Mouse (Mus musculus) stomach, postnatal 0 days (tissue): ENCODE measurements around the gene Plekha5. TPM values are rescaled to one million over a fixed set of nuclear protein-coding genes. Genes with fewer than 3 reads are reported as not detected.
A peak's percentile ranks its signal among the peaks of the same experiment; 100 is the strongest.

Source experiments
- ATAC-seq: fragments of 200-750 bp; cut with Nextera tagmentation; 2 replicates; pipeline ENCODE4 v1.8.0; 2017; ENCODE audit not compliant: low FRiP score, low TSS enrichment
- DNase-seq: peaks from one replicate; pipeline ENCODE4 v3.0.0-alpha.2; 2016; ENCODE audit warnings: low spot score
- H3K27ac ChIP-seq: fragments of 300-500 bp; sonication (generic); replicated peaks from 2 replicates; pipeline ENCODE4 v1.5.1; 2014; ENCODE audit warnings: mild to moderate bottlenecking, control low read depth
- H3K27me3 ChIP-seq: fragments of 300-500 bp; sonication (generic); 2 replicates; pipeline ENCODE4 v1.6.1; 2014; ENCODE audit warnings: low read length; ENCODE audit not compliant: control insufficient read depth, insufficient read depth
- H3K36me3 ChIP-seq: fragments of 300-500 bp; sonication (generic); 2 replicates; pipeline ENCODE4 v1.6.1; 2014; ENCODE audit warnings: low read length, mixed read lengths; ENCODE audit not compliant: control insufficient read depth, insufficient read depth
- H3K4me1 ChIP-seq: fragments of 300-500 bp; sonication (generic); replicated peaks from 2 replicates; pipeline ENCODE4 v1.6.1; 2014; ENCODE audit warnings: antibody characterized with exemption; ENCODE audit not compliant: control insufficient read depth, insufficient read depth
- H3K4me2 ChIP-seq: fragments of 300-500 bp; sonication (generic); replicated peaks from 2 replicates; pipeline ENCODE4 v1.6.1; 2014; ENCODE audit warnings: low read depth, mild to moderate bottlenecking, control low read depth, moderate library complexity
- H3K4me3 ChIP-seq: fragments of 300-500 bp; sonication (generic); 2 replicates; pipeline ENCODE4 v1.5.1; 2014; ENCODE audit warnings: low read depth, low read length, control low read depth
- H3K9ac ChIP-seq: fragments of 300-500 bp; sonication (generic); 2 replicates; pipeline ENCODE4 v1.6.1; 2014; ENCODE audit warnings: mild to moderate bottlenecking, low read length, control low read depth, mixed read lengths
- H3K9me3 ChIP-seq: fragments of 300-500 bp; sonication (generic); 2 replicates; pipeline ENCODE4 v1.6.1; 2016; ENCODE audit warnings: low read length; ENCODE audit not compliant: control insufficient read depth
- CTCF ChIP-seq: IDR thresholded peaks from 2 replicates; pipeline ENCODE4 v1.5.1; 2016; ENCODE audit warnings: antibody characterized with exemption, low read depth, mild to moderate bottlenecking, moderate library complexity
- EP300 ChIP-seq: optimal IDR thresholded peaks from 2 replicates; pipeline ENCODE3; 2016; ENCODE audit warnings: antibody characterized with exemption
- WGBS: fragments of 180-500 bp; shearing (Covaris S2); extraction: QIAGEN DNeasy Blood & Tissue Kit; methylation state at CpG from one replicate; pipeline ENCODE4 v1.1.7; 2014; 5-methylcytosine and 5-hydroxymethylcytosine counted together
- polyA plus RNA-seq: library from polyadenylated mRNA; unstranded; fragments of >200 nt; fragmentation: Nextera tagmentation; extraction: Ambion mirVana; gene quantifications from 2 replicates; pipeline ENCODE4 v1.2.1, GENCODE M21; 2015

The Plekha5 gene
- polyA plus RNA-seq, 1 experiment from 2014 or later = 23.1 TPM

DNA sequence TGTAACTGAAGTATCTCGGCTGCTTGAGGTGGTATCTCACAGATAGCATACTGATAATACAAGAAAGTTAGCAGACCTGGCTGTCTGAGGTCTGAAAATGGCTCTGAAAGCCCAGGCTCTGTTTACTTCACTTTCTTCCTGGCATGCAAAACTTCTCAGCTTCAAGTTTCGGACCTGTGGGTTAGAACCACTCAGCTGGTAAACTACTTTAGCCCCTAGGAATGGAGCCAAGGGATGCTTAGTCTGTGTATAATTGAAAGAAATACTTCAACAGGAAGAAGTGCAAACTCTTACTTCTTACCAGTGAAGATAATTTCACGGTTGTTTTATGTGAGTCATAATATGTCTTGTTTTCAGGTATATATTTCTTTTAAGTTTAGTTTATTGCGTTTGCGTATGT lies 47.9 kb downstream of the Plekha5 start:
- Histone ChIP-seq H3K27ac (no peak overlapping the region), H3K4me2 (no peak overlapping the region), H3K9ac (no peak overlapping the region), H3K9me3 (no peaks in the 10 kb centered on the region), H3K4me3 (no peak overlapping the region), H3K27me3 (no peaks in the 10 kb centered on the region), H3K36me3 (no peaks in the 10 kb centered on the region), H3K4me1 (no peaks in the 10 kb centered on the region)
- DNase-seq (no peak), ATAC-seq (no peak)
- no peak for TF ChIP-seq CTCF
- TF ChIP-seq EP300 = no peak
- WGBS = 59% methylated on average over 5 of the region's 5 CpGs

DNA sequence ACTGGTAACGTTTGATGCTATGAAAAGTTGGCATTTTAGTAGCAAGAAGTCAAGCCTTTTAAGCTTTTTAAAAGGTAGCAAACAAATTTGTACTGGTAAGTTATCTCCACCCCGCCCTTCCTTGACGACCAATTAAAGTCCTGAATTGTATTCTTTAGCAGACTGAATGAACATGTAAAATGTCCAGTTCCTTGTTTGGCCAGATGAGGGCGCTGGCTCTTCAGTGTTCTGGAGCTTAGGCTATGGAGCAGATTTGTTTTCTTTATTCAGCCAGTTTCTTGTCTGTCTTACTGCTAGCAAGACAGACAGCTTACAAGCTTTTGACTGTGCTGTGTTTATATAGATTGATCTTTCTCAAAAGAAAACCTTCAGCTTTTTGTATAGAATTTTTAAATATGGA lies 48.5 kb downstream of the Plekha5 start:
- DNase-seq (peak; percentile 83), ATAC-seq (peak; percentile 57; the same call in 1 of the 2 replicates)
- 48% methylated on average over 4 of the region's 4 CpGs for WGBS
- H3K36me3 ChIP-seq = no peaks in the 10 kb centered on the region
- H3K9ac ChIP-seq = no peak overlapping the region
- H3K27ac ChIP-seq = no peak overlapping the region
- H3K4me2 ChIP-seq = no peak overlapping the region
- H3K9me3 ChIP-seq = no peaks in the 10 kb centered on the region
- H3K4me3 ChIP-seq = no peak overlapping the region
- TF ChIP-seq CTCF (peak; percentile 86), EP300 (no peak)
- H3K27me3 ChIP-seq = no peaks in the 10 kb centered on the region
- H3K4me1 ChIP-seq = no peaks in the 10 kb centered on the region

DNA sequence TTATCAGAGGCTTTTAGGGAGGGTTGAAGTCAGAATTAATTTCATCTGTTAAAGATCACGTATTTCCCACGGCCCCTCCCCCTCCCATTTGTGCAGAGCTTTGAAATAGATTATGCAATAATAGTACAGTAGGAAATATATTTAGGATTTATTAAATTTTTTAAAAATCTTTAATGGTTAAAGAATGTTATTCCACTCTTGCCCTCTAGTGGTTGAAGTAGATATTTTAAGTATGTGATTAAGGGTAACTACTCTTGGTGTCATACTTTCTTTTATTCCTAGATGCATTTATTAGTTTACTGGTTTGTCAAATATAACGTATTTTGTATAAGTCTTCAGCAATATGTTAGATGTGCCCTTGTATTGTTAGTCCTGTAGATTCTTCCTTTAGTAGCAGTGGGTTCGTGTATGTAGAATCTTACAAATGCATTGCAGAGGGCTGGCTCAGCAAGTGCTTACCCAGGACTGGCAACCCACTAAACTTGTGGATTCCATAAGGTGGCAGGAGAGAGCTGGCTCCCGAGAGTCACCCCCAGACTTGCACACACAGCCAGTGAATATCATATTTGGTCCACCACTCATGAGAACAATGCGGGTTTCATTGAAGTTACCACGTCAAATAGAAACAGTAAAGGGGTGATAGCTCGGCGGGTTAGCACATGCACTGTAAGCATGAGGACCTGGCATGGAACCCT lies 51.7 kb downstream of the Plekha5 start:
- H3K36me3 ChIP-seq = no peaks in the 10 kb centered on the region
- H3K4me1 ChIP-seq = no peaks in the 10 kb centered on the region; the same call in 1 of the 2 replicates
- DNase-seq (no peak), ATAC-seq (no peak)
- H3K4me2 ChIP-seq = no peak overlapping the region
- H3K4me3 ChIP-seq = no peak overlapping the region
- H3K27me3 ChIP-seq = no peaks in the 10 kb centered on the region
- no peak overlapping the region for H3K9ac ChIP-seq
- no peak for TF ChIP-seq EP300
- peak; percentile 50 for TF ChIP-seq CTCF
- H3K27ac ChIP-seq = no peak overlapping the region
- WGBS = 71% methylated on average over 9 of the region's 9 CpGs
- H3K9me3 ChIP-seq = no peaks in the 10 kb centered on the region

DNA sequence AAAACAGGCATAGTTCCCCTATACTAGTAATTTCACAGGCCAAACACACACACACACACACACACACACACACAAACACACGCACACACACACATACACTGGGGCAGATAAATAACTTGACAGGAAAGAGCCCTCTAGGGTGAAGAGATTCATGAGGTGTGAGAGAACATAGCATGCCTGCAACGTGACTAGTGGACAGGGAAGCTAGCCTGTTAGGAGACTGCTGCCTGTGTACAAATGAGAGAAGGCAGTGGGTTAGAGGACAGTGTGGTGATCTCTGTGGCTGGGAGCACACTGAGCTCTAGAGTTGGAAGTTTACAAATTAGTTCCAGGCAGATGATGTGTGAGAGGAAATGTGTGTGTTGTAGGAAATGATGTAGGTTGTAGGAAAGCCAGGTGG lies 53.1 kb downstream of the Plekha5 start:
- Histone ChIP-seq H3K4me1 (no peaks in the 10 kb centered on the region; the same call in 1 of the 2 replicates), H3K27ac (0 out of 2 replicates have a peak overlapping the region, but pooled peaks have one; percentile 24), H3K27me3 (no peaks in the 10 kb centered on the region), H3K4me2 (no peak overlapping the region), H3K9ac (no peak overlapping the region), H3K36me3 (no peaks in the 10 kb centered on the region), H3K4me3 (no peak overlapping the region), H3K9me3 (no peaks in the 10 kb centered on the region)
- WGBS = 53% methylated on average over 2 of the region's 2 CpGs
- peak; percentile 47; the same call in 1 of the 2 replicates for ATAC-seq
- no peak for DNase-seq
- TF ChIP-seq EP300 (no peak), CTCF (no peak)

DNA sequence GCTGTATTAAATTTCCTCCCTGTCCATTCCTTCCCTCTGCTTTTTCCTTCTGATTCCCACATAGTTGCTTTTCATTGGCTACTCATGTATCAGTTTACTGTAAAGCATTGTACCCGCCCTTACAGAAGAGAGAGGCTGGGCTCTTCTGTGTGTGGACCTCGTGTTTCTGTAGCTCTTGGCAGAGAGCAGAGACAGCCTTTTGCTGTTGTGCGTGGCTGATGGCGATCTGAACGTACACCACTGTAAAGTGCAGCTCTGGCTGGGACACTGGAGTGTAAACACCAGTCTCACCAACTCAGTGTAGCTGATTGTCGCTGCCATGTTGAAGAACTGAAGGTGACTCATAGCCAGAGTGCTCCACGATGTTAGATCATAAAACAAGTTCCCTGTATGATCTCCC lies 54.2 kb downstream of the Plekha5 start:
- peak; percentile 89 for ATAC-seq

DNA sequence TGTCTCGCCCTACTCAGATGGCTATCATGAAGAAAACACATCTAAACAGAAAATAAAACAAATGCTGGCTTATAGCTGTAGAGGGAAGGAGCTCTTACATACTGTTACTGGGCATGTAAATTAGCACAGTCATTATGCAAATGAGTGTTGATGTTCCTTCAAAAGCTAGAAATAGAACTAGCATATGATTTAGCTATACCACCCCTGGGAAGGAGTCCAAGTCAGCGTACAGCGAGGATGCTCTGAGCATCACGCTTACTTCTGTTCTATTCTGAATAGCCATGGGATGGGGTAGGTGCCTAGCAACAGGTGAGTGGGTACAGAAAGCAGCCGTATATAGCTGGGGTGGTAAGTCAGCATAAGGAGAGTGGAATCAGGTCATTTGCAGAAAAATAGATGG lies 55.1 kb downstream of the Plekha5 start:
- Histone ChIP-seq H3K9me3 (no peaks in the 10 kb centered on the region), H3K27me3 (no peaks in the 10 kb centered on the region), H3K4me2 (no peak overlapping the region), H3K27ac (no peak overlapping the region), H3K4me1 (no peaks in the 10 kb centered on the region; the same call in none of the 2 replicates), H3K4me3 (no peak overlapping the region), H3K36me3 (no peaks in the 10 kb centered on the region), H3K9ac (no peak overlapping the region)
- no peak for ATAC-seq
- 91% methylated on average over 5 of the region's 5 CpGs for WGBS
- TF ChIP-seq CTCF (no peak), EP300 (no peak)
- DNase-seq = no peak

More for the DNA sequence above, 54.2 kb downstream of the Plekha5 start:
- Histone ChIP-seq H3K36me3 (no peaks in the 10 kb centered on the region), H3K9ac (no peak overlapping the region), H3K4me1 (no peaks in the 10 kb centered on the region; the same call in 1 of the 2 replicates), H3K27ac (peak overlapping the region; percentile 41; the same call in 1 of the 2 replicates), H3K9me3 (no peaks in the 10 kb centered on the region), H3K27me3 (no peaks in the 10 kb centered on the region), H3K4me2 (no peak overlapping the region; the same call in 1 of the 2 replicates), H3K4me3 (no peak overlapping the region)
- 8% methylated on average over 7 of the region's 7 CpGs for WGBS
- TF ChIP-seq EP300 (no peak), CTCF (no peak)
- peak; percentile 48 for DNase-seq
